Mouse (Mus musculus) E14TG2a.4 (cell line): ENCODE measurements around the gene Hist1h3b.

Experiments used
- H3K27me3 ChIP-seq: 2 replicates; pipeline ENCODE4 v1.6.1; 2014; ENCODE audit warnings: low read length, control low read depth; ENCODE audit not compliant: insufficient read depth
- H3K36me3 ChIP-seq: 2 replicates; pipeline ENCODE4 v1.6.1; 2014; ENCODE audit warnings: low read length, control low read depth; ENCODE audit not compliant: insufficient read depth
- H3K4me1 ChIP-seq: replicated peaks from 2 replicates; pipeline ENCODE4 v1.6.1; 2014; ENCODE audit warnings: low read depth, low read length, control low read depth
- H3K4me3 ChIP-seq: replicated peaks from 2 replicates; pipeline ENCODE4 v1.5.1; 2014; ENCODE audit warnings: mild to moderate bottlenecking, low read length
- H3K9me3 ChIP-seq: 2 replicates; pipeline ENCODE4 v1.6.1; 2014; ENCODE audit warnings: low read length, control low read depth
- CTCF ChIP-seq: conservative IDR thresholded peaks from 2 replicates; pipeline ENCODE4 v1.5.1; 2014; ENCODE audit warnings: low read length
- NANOG ChIP-seq: IDR thresholded peaks from 2 replicates; pipeline ENCODE4 v1.6.1; 2014; ENCODE audit warnings: borderline replicate concordance, low read length, mixed read lengths
- POU5F1 ChIP-seq: IDR thresholded peaks from 2 replicates; pipeline ENCODE4 v1.6.1; 2014; ENCODE audit warnings: low read length, borderline replicate concordance

Gene Hist1h3b

DNA sequence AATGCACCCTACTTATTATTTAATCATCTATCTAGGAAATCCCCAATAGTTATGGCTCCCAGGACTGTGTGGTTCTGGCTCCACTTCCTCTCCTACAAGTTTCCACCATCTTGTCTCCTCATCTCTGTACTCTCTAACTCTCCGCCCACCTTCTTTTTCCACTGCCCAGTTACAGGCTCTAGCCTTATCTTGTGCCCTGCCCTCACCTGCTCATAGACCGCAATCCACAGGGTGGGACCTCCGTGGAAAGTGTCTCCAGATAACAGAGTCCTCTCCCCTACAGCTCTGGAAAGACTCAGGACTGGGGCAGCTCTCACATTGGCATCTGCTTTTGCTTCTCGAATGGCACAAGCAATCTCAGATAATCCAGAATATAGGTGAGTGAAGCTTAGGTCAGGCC, 27.0 kb downstream of the Hist1h3b start:
- Histone ChIP-seq H3K4me3 (no peak overlapping the region), H3K27me3 (no peaks in the 10 kb centered on the region), H3K9me3 (0 out of 2 replicates have a peak, but pooled peaks cover 3% of the 10 kb centered on the region), H3K36me3 (no peaks in the 10 kb centered on the region), H3K4me1 (peaks cover 21% of the 10 kb centered on the region)
- TF ChIP-seq NANOG, result no peak
- no peak for TF ChIP-seq POU5F1
- TF ChIP-seq CTCF, result no peak

DNA sequence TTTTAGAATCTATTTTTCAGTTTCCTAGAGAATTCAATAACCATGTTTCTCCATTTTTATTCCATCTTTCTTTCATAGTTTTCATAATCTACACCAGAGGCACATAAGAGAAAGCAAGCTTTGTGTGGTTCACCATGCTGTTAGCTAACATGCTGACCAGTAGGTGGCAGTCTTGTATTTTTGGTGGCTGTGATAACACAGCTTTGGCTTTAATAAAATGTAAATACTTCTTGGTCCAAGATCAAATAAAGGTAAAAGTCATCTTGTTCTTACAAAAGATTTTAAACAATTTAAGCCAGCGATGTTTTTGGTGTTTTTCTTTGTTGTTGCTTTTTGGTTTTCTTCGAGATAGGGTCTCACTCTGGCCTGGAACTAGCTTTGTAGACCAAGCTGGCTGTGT, 40.5 kb downstream of the Hist1h3b start:
- H3K4me3 ChIP-seq, result no peak overlapping the region
- H3K36me3 ChIP-seq, result no peaks in the 10 kb centered on the region
- no peak for TF ChIP-seq POU5F1
- TF ChIP-seq CTCF, result peak; percentile 77
- peaks cover 9% of the 10 kb centered on the region; the same call in 1 of the 2 replicates for H3K27me3 ChIP-seq
- no peaks in the 10 kb centered on the region for H3K4me1 ChIP-seq
- no peaks in the 10 kb centered on the region for H3K9me3 ChIP-seq

DNA sequence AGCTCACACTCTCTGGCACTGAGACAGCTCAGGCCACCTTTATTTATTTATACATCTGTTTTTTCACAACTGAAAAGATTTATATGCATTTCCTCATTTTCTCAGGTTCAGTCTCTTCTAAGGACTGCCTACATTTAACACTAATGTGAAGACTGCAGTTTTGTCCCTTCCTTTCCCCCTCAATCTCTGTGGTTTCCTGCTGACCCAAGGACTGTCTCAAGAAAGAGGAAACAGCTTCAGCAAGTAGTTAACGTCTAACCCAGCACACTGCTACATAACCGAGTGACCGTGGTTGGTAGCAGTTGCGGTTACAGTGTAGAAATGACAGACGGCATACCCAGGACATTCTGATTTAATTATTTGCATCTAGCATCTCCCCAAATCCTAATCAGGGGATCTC, 47.3 kb downstream of the Hist1h3b start:
- Histone ChIP-seq H3K4me3 (no peak overlapping the region), H3K27me3 (peaks cover 4% of the 10 kb centered on the region; the same call in 1 of the 2 replicates), H3K9me3 (no peaks in the 10 kb centered on the region), H3K4me1 (no peaks in the 10 kb centered on the region), H3K36me3 (no peaks in the 10 kb centered on the region)
- TF ChIP-seq POU5F1 (no peak), CTCF (no peak), NANOG (no peak)
